Comparison of ENCODE assay signal across 12 mouse cellular contexts in genomic region chr10:80994621-80995020, GRCm38 (mm10). TPM values are rescaled to one million over a fixed set of nuclear protein-coding genes. Genes with fewer than 3 reads are reported as not detected.
A peak's percentile ranks its signal among the peaks of the same experiment; 100 is the strongest.
DNase-seq lines count a peak whose midpoint lies in the region; ATAC-seq and TF ChIP-seq lines count a peak whose summit lies in the region.
"Had no signal": no experiment of that assay in that cellular context is flagged by ENCODE, and none has a peak within 500 bp of the region (broad histone marks: within the 10 kb centered on the region; RNA-seq: fewer than 3 reads in every experiment).

No protein-coding gene starts in this region.

- no peak overlapping the region for H3K9ac ChIP-seq in midbrain, embryonic 15.5 days
- H3K9ac ChIP-seq in midbrain, postnatal 0 days (replicated peaks; ENCODE audit: low read length, poor library complexity, severe bottlenecking), result no peak overlapping the region
- no peak overlapping the region for H3K9ac ChIP-seq in heart, embryonic 16.5 days (ENCODE audit: low read length)
- peak overlapping the region; percentile 21; the same call in 1 of the 2 replicates for H3K9ac ChIP-seq in neural tube, embryonic 15.5 days (replicated peaks)
- H3K9ac ChIP-seq: neural tube, embryonic 12.5 days had no signal

- no peaks in the 10 kb centered on the region for H3K36me3 ChIP-seq in midbrain, embryonic 15.5 days (replicated peaks)
- H3K36me3 ChIP-seq in midbrain, postnatal 0 days (ENCODE audit: insufficient read depth, low read length), result no peaks in the 10 kb centered on the region
- H3K36me3 ChIP-seq in heart, embryonic 16.5 days (ENCODE audit: control insufficient read depth, insufficient read depth), result no peaks in the 10 kb centered on the region
- no peaks in the 10 kb centered on the region for H3K36me3 ChIP-seq in neural tube, embryonic 15.5 days
- no peaks in the 10 kb centered on the region for H3K36me3 ChIP-seq in kidney, adult 2 months (ENCODE audit: control insufficient read depth, insufficient read depth, low read length)
- H3K36me3 ChIP-seq: neural tube, embryonic 12.5 days had no signal

- no peak overlapping the region for H3K27ac ChIP-seq in midbrain, embryonic 15.5 days
- no peak overlapping the region for H3K27ac ChIP-seq in midbrain, postnatal 0 days (ENCODE audit: low read depth, low read length)
- no peak overlapping the region for H3K27ac ChIP-seq in heart, embryonic 16.5 days (ENCODE audit: low read length)
- no peak overlapping the region for H3K27ac ChIP-seq in neural tube, embryonic 15.5 days (replicated peaks)
- no peak overlapping the region for H3K27ac ChIP-seq in kidney, adult 2 months (ENCODE audit: insufficient read depth, low read depth, low read length)
- H3K27ac ChIP-seq: neural tube, embryonic 12.5 days had no signal

- 55% methylated on average over 4 of the region's 4 CpGs for WGBS in midbrain, embryonic 15.5 days
- 65% methylated on average over 4 of the region's 4 CpGs for WGBS in midbrain, postnatal 0 days
- WGBS in heart, embryonic 16.5 days, result 40% methylated on average over 4 of the region's 4 CpGs
- 62% methylated on average over 4 of the region's 4 CpGs for WGBS in neural tube, embryonic 15.5 days
- 54% methylated on average over 4 of the region's 4 CpGs for WGBS in kidney, adult 2 months

- H3K27me3 ChIP-seq in midbrain, embryonic 15.5 days (replicated peaks), result no peaks in the 10 kb centered on the region; the same call in 1 of the 2 replicates
- H3K27me3 ChIP-seq in midbrain, postnatal 0 days (ENCODE audit: insufficient read depth, low read length), result 0 out of 2 replicates have a peak, but pooled peaks cover 2% of the 10 kb centered on the region
- peaks cover 22% of the 10 kb centered on the region for H3K27me3 ChIP-seq in heart, embryonic 16.5 days (ENCODE audit: control insufficient read depth, insufficient read depth, low read length)
- peaks cover 11% of the 10 kb centered on the region; the same call in 1 of the 2 replicates for H3K27me3 ChIP-seq in neural tube, embryonic 15.5 days (replicated peaks)
- H3K27me3 ChIP-seq in kidney, adult 2 months (replicated peaks; ENCODE audit: control insufficient read depth, insufficient read depth, low read length), result no peaks in the 10 kb centered on the region

- no peak for ATAC-seq in midbrain, embryonic 15.5 days (replicated peaks)
- ATAC-seq in midbrain, postnatal 0 days (ENCODE audit: low FRiP score), result no peak
- ATAC-seq in heart, embryonic 16.5 days (replicated peaks; ENCODE audit: extremely low read depth, insufficient read depth, low FRiP score), result no peak
- no peak for ATAC-seq in neural tube, embryonic 15.5 days (ENCODE audit: low FRiP score)

- no peak for TF ChIP-seq POLR2A in kidney, adult 2 months (IDR thresholded peaks at IDR 0.05; ENCODE audit: low read depth, low read length)

- peak overlapping the region; percentile 35; the same call in 1 of the 2 replicates for H3K4me2 ChIP-seq in midbrain, embryonic 15.5 days
- no peak overlapping the region for H3K4me2 ChIP-seq in midbrain, postnatal 0 days (ENCODE audit: low read depth, low read length, poor library complexity, severe bottlenecking)
- H3K4me2 ChIP-seq in heart, embryonic 16.5 days (ENCODE audit: low read depth, low read length), result peak overlapping the region; percentile 55; the same call in 1 of the 2 replicates
- peak overlapping the region; percentile 49 for H3K4me2 ChIP-seq in neural tube, embryonic 15.5 days

- H3K9me3 ChIP-seq in midbrain, embryonic 15.5 days, result no peaks in the 10 kb centered on the region
- no peaks in the 10 kb centered on the region for H3K9me3 ChIP-seq in midbrain, postnatal 0 days (ENCODE audit: low read length)
- 0 out of 2 replicates have a peak, but pooled peaks cover 2% of the 10 kb centered on the region for H3K9me3 ChIP-seq in heart, embryonic 16.5 days (replicated peaks; ENCODE audit: control insufficient read depth, low read length)
- no peaks in the 10 kb centered on the region for H3K9me3 ChIP-seq in neural tube, embryonic 15.5 days (replicated peaks)
- H3K9me3 ChIP-seq: neural tube, embryonic 12.5 days had no signal

- intact Hi-C loops in heart, postnatal 25 days (cut with DNase I), result loop anchor here (2.0 to 5.0 kb wide), 5 partner anchors 36 to 247 kb away; no protein-coding TSS in a partner anchor

- DNase-seq in heart, adult 18-20 months, result peak; percentile 67 to 81
- no peak for DNase-seq in heart, postnatal 25 days (ENCODE audit: low spot score)
- DNase-seq in midbrain, postnatal 0 days (ENCODE audit: low spot score), result no peak
- no peak for DNase-seq in gastrocnemius, adult 8-10 months (ENCODE audit: low spot score in 2 of 2)
- no peak for DNase-seq in kidney, adult 2 months

- no peak for TF ChIP-seq CTCF in midbrain, postnatal 0 days (IDR thresholded peaks at IDR 0.05)
- TF ChIP-seq CTCF in kidney, adult 2 months (conservative IDR thresholded peaks at IDR 0.05; ENCODE audit: insufficient read depth, insufficient read length, low read depth, low read length), result no peak

- H3K4me3 ChIP-seq in midbrain, embryonic 15.5 days, result 0 out of 2 replicates have a peak overlapping the region, but pooled peaks have one; percentile 9
- no peak overlapping the region for H3K4me3 ChIP-seq in midbrain, postnatal 0 days (ENCODE audit: low read depth, low read length)
- H3K4me3 ChIP-seq in heart, embryonic 16.5 days (ENCODE audit: low read length), result no peak overlapping the region
- 0 out of 2 replicates have a peak overlapping the region, but pooled peaks have one; percentile 2 for H3K4me3 ChIP-seq in neural tube, embryonic 15.5 days (replicated peaks)
- no peak overlapping the region for H3K4me3 ChIP-seq in kidney, adult 2 months (ENCODE audit: insufficient read depth, low read depth, low read length)

- H3K4me1 ChIP-seq in midbrain, embryonic 15.5 days, result peaks cover 19% of the 10 kb centered on the region; the same call in 1 of the 2 replicates
- peaks cover 6% of the 10 kb centered on the region; the same call in 1 of the 2 replicates for H3K4me1 ChIP-seq in midbrain, postnatal 0 days (ENCODE audit: insufficient read depth, low read length)
- peaks cover 13% of the 10 kb centered on the region for H3K4me1 ChIP-seq in heart, embryonic 16.5 days (ENCODE audit: control insufficient read depth, insufficient read depth, low read length)
- H3K4me1 ChIP-seq in neural tube, embryonic 15.5 days, result peaks cover 14% of the 10 kb centered on the region
- peaks cover 4% of the 10 kb centered on the region; the same call in 1 of the 2 replicates for H3K4me1 ChIP-seq in kidney, adult 2 months (ENCODE audit: control insufficient read depth, insufficient read depth, low read length)

RNA-seq across cellular contexts. Expression of gene Gng7, which starts 20.1 kb away (rescaled TPM):
- 1 to 10 TPM in 1 of 2 experiments, under 1 TPM in 1; 0.82 to 1.3 TPM for total RNA-seq in heart, adult 18-20 months (2021)
- under 1 TPM; 0.13 to 0.34 TPM for total RNA-seq in heart, postnatal 25 days (2021)
- polyA plus RNA-seq in midbrain, embryonic 15.5 days (2015; fragmentation: Nextera tagmentation; extraction: Ambion mirVana), result 19.0 and 21.2 TPM in 2 replicates
- total RNA-seq in midbrain, postnatal 0 days (2014; rRNA removed), result 27.6 and 40.7 TPM in 2 replicates
- polyA plus RNA-seq in midbrain, postnatal 0 days (2015; fragmentation: Nextera tagmentation; extraction: Ambion mirVana), result 29.5 and 29.9 TPM in 2 replicates
- polyA plus RNA-seq in heart, embryonic 16.5 days (2015; fragmentation: Nextera tagmentation; extraction: Ambion mirVana), result 1.4 TPM in 2 replicates
- polyA plus RNA-seq in neural tube, embryonic 15.5 days (2015; fragmentation: Nextera tagmentation; extraction: Ambion mirVana), result 22.8 and 24.9 TPM in 2 replicates
- total RNA-seq in gastrocnemius, adult 8-10 months (2022), result 1 to 10 TPM; 1.1 to 2.7 (median 1.7) TPM
- polyA plus RNA-seq in kidney, adult 2 months (2012; rRNA removed), result 1.9 and 2.0 TPM in 2 replicates

RNA-seq across cellular contexts. Expression of gene Diras1, which starts 30.8 kb away (rescaled TPM):
- total RNA-seq in heart, adult 18-20 months (2021), result not detected
- not detected for total RNA-seq in heart, postnatal 25 days (2021)
- 77.5 and 79.2 TPM in 2 replicates for polyA plus RNA-seq in midbrain, embryonic 15.5 days (2015; fragmentation: Nextera tagmentation; extraction: Ambion mirVana)
- 104 and 119 TPM in 2 replicates for total RNA-seq in midbrain, postnatal 0 days (2014; rRNA removed)
- 95.2 and 98.3 TPM in 2 replicates for polyA plus RNA-seq in midbrain, postnatal 0 days (2015; fragmentation: Nextera tagmentation; extraction: Ambion mirVana)
- 0.06 and 0.09 TPM in 2 replicates for polyA plus RNA-seq in heart, embryonic 16.5 days (2015; fragmentation: Nextera tagmentation; extraction: Ambion mirVana)
- 55.3 and 69.4 TPM in 2 replicates for polyA plus RNA-seq in neural tube, embryonic 15.5 days (2015; fragmentation: Nextera tagmentation; extraction: Ambion mirVana)
- total RNA-seq in gastrocnemius, adult 8-10 months (2022), result under 1 TPM in 1 of 4 experiments, not detected in 3; 0.24 TPM
- polyA plus RNA-seq in kidney, adult 2 months (2012; rRNA removed), result 0.04 and 0.25 TPM in 2 replicates
- total RNA-seq: CH12.LX had no signal
- polyA plus RNA-seq: gonadal fat pad, adult 2 months; lung, postnatal 0 days had no signal

RNA-seq across cellular contexts. Expression of gene Slc39a3, which starts 42.6 kb away (rescaled TPM):
- total RNA-seq in heart, adult 18-20 months (2021), result 10 to 100 TPM; 12.8 to 14.2 TPM
- 10 to 100 TPM; 14.0 to 14.3 TPM for total RNA-seq in heart, postnatal 25 days (2021)
- polyA plus RNA-seq in midbrain, embryonic 15.5 days (2015; fragmentation: Nextera tagmentation; extraction: Ambion mirVana), result 57.2 and 58.0 TPM in 2 replicates
- 115 and 122 TPM in 2 replicates for total RNA-seq in midbrain, postnatal 0 days (2014; rRNA removed)
- polyA plus RNA-seq in midbrain, postnatal 0 days (2015; fragmentation: Nextera tagmentation; extraction: Ambion mirVana), result 50.2 and 54.7 TPM in 2 replicates
- 9.6 and 10.8 TPM in 2 replicates for polyA plus RNA-seq in heart, embryonic 16.5 days (2015; fragmentation: Nextera tagmentation; extraction: Ambion mirVana)
- polyA plus RNA-seq in neural tube, embryonic 15.5 days (2015; fragmentation: Nextera tagmentation; extraction: Ambion mirVana), result 43.9 and 47.7 TPM in 2 replicates
- total RNA-seq in gastrocnemius, adult 8-10 months (2022), result 10 to 100 TPM; 12.9 to 15.3 (median 13.9) TPM
- 37.5 and 39.6 TPM in 2 replicates for polyA plus RNA-seq in kidney, adult 2 months (2012; rRNA removed)

Comparison
In these comparisons a context has a peak if more than half of its experiments do, and no peak if none do; other contexts are left out.
1. DNase-seq: peak in heart, adult 18-20 months (2 of 2); none in heart, postnatal 25 days (single experiment), midbrain, postnatal 0 days (single experiment), gastrocnemius, adult 8-10 months (0 of 2) and kidney, adult 2 months (single experiment).
2. H3K4me3 ChIP-seq: peak in midbrain, embryonic 15.5 days (single experiment) and neural tube, embryonic 15.5 days (single experiment); none in midbrain, postnatal 0 days (single experiment), heart, embryonic 16.5 days (single experiment) and kidney, adult 2 months (single experiment).
3. RNA of gene Diras1, which starts 30.8 kb away (polyA plus RNA-seq): 95.2 to 98.3 TPM in midbrain, postnatal 0 days, 77.5 to 79.2 TPM in midbrain, embryonic 15.5 days and 55.3 to 69.4 TPM in neural tube, embryonic 15.5 days; 0.04 to 0.25 TPM in kidney, adult 2 months and 0.06 to 0.09 TPM in heart, embryonic 16.5 days; every median in the first group is over 10 times any median in the second.